Mouse (Mus musculus) brain, embryonic 18.5 days (tissue): Measurements from ENCODE around the gene Cxcl2.

Experiments used
- DNase-seq: peaks from one replicate; pipeline ENCODE4 v3.0.0-alpha.2; 2012; ENCODE audit warnings: low read depth, low spot score

Cxcl2 gene

DNA sequence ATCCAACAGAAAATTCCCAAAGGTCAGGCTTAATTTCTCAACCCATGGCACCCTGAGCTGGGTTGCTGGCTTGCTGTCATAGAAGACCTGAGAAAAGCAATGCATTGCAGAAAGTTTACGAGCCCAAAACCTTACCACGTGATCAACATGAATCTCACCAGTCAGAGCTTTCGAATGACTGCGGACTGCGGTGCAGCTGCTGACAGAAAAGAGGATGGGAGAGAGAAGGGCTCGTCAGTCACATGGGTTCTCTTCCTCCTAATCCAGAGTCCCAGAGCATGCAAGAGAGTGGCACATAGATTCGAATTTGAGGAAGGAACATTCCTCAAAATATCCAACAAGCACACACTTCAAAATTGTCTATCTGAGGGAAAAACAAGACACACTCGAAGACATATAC is 9.4 kb upstream of the Cxcl2 start:
- no peak for DNase-seq

DNA sequence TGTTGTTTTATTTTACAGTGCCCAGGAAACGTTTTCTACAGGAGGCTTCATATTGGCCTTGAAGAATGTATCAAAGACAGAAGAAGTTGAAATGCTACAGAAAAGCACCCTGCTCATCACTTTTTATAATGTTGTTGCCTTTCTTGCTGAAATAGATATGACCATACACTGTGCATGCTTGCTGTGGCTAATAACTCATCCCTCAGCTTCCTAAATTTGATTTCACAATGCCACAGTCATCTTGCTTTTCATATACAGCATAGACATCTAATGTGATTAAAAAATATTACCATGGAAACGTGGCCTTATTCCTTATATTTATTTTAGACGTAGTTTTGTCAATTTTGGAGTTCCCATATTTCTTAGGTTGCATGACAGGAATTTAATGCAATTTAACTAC is 6.2 kb upstream of the Cxcl2 start:
- no peak for DNase-seq

DNA sequence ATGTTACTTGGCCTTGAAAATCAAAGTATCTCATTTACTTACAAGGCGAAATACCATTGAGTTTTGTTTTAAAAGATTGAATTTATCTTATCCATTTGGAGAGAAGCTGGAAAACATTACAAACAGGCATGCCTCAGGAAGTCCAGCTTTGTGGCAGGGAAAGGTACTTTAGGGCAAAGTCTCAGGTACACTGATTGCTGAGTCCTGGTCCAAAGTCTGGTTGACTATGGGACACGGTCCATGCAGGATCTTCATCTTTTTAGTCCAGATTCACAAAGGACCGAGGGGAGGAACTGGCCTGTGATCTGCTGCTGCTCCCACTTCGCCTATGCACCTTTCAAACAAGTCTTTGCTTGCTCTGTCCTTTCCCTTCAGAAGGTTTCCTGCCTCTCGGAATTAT is 4.4 kb upstream of the Cxcl2 start:
- DNase-seq, result no peak

DNA sequence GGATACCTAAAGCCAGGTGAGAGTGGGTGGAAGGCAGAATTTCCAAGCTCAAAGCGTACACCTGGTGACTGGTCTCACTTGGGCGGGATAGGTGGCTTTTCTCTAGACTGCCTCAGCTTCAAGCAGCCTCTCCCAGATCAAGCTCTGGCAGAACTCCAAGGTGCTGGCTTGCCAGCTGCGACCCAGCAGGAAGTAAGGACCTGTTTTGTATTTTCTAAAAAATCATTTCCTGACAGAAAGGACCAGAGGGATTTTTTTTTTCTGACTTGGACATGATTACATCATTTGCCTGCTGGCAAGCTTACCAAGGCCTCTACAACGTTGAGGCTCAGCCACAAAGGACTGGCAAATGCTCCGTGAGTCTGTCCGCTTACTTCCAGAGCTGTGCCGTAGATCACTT is 3.5 kb upstream of the Cxcl2 start:
- no peak for DNase-seq

DNA sequence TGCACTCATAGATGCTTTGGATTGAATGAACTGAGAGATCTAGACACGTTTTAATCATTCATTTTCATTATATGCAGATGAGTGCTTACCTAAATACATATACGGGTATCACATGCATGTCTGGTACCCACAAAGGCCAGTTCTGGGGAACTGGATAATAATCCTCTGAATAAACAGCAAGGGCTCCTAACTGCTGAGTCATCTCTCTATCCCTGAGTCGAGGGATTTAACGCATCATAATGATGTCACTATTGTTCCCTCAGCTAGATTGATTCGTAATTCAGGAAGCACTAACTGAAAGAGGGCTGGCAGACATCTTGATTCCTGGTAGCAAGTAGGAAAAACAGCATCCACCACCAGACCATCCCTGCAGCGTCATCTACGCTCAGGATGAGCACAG is 3.0 kb upstream of the Cxcl2 start:
- DNase-seq, result no peak

DNA sequence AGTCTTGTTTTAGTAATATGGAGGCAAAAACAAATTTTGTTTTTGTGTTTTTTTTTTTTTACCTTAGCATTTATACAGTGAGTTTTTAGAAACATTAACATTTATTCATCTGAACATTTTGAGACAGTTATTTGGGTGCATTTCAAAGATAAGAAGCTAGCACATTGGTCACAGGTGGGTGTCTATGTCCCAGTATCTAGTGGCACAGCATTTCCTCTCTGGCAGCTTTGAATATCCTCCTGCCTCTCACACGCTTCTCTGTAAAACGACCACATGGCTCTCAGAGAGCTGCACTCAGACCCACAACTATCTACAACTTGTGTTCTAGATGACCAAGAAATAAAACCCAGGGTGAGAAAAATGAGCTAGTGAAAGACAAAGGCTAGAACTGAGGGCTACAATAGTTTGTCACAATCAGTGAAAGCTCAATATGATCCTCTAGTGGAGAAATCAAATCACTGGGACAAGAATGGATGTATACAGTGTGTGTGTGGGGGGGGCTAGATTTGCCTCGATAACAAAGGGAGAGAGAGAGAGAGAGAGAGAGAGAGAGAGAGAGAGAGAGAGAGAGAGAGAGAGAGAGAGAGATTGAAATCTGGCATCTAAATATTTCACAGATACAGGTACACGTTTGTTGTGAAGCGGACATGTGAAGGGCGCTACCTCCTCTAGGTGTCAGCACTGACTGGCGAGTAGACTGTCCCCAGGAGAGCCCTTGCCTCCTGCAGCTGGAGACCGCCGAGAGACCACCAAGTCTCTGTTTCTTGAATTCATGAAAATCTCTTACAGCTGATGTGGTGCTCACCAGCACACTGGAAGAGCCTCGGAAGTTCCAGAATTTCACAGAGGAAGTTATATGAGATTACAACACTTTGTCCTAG is 1.1 kb upstream of the Cxcl2 start:
- DNase-seq, result no peak

DNA sequence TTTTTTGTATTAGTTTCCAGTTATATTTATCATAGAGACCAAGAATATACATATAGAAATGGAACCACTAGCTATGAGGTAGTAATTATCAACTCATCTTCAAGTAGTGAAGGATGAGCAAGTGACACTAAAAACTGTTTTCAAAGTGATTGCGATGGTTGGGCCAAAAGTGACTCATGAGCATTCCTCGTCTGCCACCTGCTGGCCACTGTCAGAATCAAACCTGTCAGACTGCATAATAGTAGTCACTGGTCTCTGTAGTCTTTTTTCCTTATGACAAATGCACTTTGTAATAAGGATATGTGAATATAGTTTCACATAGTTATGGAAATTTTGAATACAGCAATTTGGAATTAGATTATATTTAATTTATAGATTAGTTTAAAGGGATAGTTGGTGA is 5.3 kb downstream of the Cxcl2 start:
- peak; percentile 39 for DNase-seq

DNA sequence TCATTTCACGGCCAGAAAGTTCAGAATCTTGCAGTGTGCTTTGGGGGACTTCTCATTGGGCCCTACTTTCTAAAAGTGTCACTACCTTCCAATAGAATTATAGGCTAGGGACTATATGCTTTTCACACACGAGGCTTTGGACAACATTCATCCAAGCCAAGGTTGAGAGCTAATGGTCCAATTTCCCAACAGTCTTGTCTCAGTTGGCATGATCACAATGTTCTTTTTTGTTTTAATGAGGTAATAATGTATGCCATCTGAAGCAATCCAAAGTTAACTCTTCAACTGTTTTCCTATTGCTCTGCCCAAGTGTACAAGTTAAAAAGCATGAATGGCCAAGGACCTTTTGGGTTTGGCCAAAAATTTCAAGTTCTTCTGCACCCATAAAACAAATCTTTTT is 15.8 kb downstream of the Cxcl2 start:
- DNase-seq, result no peak

DNA sequence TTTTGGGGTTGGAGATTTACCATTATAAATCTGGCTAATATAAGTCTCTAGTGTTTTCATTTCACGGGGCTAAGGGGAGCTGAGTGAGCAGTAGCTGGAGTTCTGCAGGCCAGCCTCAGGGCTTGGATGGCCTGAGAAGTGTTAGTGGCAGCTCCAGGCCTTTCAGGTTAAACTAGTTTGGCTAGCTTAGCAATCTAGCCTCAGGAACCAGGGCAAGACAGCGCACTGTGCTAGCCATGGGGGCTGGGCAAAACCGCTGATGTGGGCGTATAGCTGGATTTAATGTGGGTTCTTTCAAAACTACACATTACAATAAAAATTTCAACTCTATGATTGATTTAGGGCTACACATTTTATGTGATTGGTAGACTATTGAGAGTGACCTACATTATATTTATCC is 19.3 kb downstream of the Cxcl2 start:
- DNase-seq, result no peak

DNA sequence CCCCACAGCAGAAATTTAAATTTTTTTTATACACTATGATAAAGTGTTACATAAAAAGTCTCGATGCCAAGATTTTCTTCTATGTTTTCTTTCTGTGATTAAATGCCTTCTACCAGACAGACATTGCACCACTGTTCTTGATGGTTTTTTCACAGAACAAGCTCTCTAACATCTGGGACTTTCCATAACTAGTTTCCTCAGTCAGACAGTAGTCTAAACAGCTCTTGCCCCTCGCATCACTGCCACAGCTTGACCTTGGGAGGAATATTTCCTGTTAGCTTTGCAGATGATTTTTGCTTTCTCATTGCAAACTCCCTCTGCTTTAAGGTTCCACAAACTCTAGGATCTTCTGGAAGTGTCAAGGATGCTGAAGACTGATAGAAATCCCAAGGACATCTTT is 26.9 kb downstream of the Cxcl2 start:
- DNase-seq, result no peak

DNA sequence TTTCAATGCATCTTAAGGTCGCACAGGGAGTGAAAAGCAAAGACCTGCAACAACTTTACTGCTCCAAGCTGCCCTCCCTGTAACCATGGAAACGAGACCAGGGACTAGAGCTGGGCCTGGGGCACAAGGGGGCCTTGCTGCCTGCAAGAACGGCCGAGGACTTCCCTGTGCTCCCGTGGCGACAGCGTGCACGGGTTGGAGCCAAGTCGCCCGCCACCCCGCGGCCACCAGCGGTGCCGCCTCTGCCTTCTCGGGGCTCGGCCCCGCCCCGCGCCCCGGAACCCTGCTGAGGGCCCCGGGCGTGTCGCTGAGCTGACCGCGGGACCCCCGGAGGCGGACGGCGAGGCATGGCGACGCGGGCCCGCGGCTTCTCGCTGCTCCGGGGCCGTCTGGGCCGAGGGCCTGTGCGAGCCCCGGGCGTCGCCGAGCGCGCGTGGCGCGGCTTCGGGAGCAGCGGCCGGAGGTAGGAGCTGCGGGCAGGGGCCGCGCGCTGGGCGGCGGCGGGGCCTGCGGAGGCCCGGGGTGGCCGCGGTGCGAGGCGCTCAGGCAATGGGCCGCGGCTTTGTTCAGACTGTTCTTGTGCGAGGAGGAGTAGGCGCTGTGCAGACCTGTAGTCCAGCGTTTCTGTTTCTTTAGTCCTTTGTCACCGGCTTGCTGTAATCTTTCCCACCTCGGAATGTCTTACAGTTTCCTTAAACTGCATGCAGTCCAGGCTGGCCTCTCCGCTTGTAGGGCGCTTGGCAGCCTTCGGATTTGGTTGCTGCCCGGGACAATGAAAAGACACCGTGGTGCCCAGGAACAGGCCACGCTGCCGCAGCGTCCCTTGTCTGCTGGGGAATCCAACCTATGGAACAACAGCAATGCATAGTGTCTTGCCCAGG is 27.5 kb downstream of the Cxcl2 start, which contains the start of gene Mthfd2l:
Gene Mthfd2l, plus strand, starts transcription at position 147 of the 881 bp plus-strand sequence.
- peak; percentile 54 for DNase-seq

DNA sequence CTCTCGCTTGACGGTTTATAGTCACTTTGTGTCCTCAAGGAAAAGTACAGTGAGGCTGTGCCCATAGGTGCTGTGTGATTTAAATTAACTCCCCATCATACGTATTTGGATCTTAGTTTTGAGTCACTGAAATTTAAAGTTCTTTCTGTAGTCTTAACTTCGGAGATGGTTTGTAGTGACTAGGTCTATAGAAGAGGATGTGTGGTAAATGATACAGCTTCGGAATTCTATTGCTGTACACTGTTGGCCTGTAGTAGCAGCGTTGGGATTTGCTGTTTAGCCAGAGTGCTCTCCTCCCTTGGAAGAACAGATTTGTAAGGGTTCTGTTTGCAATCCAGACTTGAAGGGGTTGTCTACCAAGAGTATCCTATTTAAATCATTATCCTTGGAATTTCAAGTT is 28.2 kb downstream of the Cxcl2 start:
- peak; percentile 24 for DNase-seq

DNA sequence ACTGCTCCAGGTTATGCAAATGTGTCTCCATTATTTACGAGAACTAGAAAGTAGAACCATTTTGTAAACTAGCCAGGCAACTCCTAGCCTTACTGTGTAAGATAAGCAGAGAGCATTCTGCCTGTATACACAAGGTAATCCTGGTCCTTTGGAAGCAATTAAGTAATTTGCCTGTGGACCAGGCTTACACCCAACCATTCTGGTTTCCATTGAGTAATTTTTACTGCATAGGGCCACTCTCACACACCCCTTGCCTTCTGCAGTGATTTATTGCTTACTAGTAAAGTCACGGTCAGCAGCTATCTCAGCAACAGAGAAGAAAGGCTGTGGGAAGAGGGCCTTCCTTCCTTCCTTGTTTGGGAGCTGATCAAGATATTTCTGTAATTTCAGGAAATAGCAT is 33.0 kb downstream of the Cxcl2 start:
- no peak for DNase-seq

DNA sequence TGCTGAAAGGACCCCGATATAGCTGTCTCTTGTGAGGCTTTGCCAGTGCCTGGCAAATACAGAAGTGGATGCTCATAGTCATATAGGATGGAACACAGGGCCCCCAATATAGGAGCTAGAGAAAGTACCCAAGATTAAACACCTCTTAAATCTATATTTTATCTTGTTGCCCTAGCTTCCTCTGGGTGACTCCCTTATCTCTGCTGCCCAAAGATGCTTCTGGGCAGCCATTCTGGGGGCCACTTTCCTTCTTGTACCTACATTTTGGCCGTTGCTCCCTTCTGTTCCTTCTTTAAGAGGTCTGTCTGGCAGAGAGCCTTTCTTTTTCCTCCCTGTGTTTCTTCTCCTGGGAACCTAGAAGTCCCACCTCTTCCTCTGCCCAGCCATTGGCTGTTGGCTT is 41.8 kb downstream of the Cxcl2 start:
- DNase-seq, result no peak

DNA sequence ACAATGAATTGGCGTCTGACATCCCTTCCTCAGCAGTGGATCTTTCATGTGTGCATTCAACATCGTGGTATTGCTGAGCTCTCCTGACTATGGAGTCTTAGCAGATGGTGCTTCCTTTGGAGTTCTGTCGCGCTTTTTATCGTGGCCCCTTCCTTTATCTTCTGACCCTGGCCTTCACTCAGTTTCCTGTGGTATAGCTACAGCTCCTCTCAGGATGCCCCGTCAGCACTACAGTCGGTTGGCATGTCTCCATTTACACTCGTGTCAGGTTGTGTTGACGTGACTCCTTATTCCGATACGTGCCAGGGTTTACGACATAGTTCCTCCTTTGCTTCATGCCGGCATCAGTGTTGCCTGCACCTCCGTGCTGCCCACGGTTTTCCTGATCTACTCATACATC is 45.8 kb downstream of the Cxcl2 start:
- DNase-seq, result no peak

DNA sequence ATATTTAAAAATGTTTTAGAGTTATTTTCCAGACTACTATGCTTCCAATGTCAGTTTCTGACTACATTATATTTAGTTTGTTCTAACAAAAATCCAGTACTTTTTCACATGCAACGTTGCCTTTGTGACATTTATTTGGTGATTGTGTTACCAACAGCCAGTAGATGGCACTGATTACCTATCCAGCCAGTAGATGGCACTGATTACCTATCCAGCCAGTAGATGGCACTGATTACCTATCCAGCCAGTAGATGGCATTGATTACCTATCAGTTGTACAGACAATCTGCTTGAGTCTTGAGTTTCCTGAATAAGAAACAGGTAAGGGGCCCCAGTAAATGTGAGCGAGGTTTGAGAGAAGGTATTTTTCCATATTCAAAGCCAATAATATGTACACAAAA is 47.8 kb downstream of the Cxcl2 start:
- no peak for DNase-seq

DNA sequence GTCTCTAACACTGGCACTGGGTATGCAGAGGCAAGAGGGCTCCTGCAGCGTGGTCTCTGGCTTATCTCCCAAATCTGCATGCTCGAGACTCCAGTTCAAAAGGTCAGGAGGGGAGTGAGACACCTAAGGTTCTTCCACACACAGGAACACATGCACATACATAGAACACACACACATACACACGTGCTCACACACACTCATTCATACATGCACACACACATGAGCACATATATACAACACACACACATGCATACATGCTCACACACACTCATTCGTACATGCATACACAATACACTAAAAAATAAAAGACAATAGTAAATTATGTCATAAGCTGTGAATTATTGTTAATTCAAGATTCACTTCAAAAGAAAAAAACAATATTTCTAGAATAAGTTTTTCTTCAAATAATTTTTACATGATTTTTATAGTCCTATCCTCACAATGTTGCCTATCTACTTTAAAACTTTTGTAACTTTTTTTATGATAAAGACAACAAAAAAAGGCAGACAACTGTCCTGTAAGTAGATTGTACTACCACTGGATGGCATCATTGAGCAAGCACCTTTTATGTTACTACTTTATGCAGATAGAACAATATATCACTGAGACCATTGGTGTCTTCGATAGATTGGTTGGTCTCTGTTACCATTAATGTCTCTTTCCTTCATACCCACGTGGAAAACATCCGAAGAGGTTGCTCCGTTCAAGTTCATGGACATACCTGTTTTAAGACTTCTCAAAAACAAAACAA is 49.2 kb downstream of the Cxcl2 start:
- no peak for DNase-seq
